Mouse (Mus musculus) B cell, adult 67 days (primary cell): ENCODE results near the gene Kbtbd2. TPM values are rescaled to one million over a fixed set of nuclear protein-coding genes. Genes with fewer than 3 reads are reported as not detected.

ENCODE experiments used
- total RNA-seq, 2 experiments: library from RNA; stranded (reverse); gene quantifications; 4 replicates each; pipeline ENCODE4 v1.2.4; 2023

Gene Kbtbd2
- total RNA-seq: 10 to 100 TPM; 68.3 to 69.1 TPM

DNA sequence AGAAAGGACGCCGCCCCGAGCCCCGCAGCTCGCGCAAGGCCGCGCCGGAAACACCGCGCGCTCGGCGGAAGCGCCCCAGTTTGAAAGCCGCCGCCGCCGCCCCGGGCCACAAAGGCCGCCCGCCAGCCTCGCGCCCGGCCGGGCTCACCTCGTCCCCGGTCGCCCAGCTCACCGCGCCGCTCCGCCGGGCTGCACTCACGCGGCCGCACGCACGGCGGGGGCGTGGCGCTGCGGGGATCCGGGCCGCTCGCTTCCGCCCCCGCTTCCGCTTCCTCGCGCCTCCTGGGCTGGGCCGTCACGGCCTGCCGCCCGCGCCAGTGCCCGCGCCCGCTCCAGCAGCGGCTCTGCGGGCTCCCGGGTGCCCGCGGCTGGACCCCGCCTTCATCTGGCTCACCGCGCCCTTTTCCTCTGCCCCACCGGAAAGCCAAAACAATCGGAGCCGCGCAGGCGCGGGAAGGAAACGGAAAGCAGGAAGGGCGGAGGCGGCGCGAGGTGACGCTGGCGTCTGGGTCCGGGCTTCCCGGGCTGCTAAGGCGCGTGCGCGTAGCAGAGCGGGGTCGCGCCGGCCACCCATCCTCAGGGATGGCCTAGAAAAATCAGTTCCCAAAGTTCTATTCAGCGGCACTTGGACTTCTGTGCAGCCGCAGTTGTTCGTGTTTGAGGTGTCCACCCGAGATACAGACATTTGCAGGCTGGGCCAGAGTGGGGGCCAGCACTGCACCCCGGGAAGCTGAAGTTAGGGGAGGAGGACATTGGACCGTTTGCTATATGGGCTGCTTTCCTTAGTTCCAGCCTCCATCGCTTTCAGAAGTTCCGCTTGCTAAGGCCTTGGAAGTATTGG is at the start of gene Kbtbd2:
TSS of gene Kbtbd2 (minus strand) at position 503 of the 841 bp plus-strand sequence.

DNA sequence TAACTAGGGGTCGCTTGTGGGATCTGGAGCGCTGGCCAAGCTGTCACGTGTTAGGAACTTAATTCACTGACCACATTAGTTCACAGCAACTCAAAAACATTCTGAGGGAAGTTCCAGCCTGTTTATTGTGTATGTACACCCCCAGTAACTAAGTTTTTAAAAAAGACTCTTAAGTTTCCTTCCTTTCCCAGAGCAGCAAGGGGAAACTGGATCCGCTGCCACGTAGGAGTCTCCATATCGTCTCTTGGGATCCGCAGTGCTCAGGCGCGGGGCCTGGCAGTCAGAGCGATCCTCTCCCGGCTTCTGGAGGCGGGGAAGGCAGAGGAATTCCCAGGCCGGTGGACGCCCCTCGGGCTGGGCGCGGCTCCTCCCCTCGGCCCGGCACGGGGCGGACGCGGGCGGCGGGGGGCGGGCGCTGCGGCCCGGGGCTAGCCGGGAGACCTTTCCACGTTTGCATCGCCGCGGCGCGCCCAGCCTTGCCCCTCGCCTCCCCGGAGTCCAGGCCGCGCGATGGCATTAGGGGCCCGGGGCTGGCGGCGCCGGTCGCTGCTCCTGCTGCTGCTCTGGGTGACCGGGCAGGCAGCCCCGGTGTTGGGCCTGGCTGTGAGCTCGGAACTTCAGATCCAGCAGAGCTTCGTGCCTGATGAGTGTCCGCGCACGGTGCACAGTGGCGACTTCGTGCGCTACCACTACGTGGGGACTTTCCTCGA is 34.2 kb upstream of the Kbtbd2 start, which contains the start of gene Fkbp9:
TSS of gene Fkbp9 (plus strand) at position 363 of the 710 bp plus-strand sequence.

Other genes starting within 250 kb of the Kbtbd2 start
- gene Pde1c, start 228.7 kb downstream of the Kbtbd2 start, total RNA-seq: 1 to 10 TPM in 1 of 2 experiments, under 1 TPM in 1; 0.36 to 1.0 TPM
- gene Lsm5, start 93.1 kb downstream of the Kbtbd2 start, total RNA-seq: 10 to 100 TPM; 35.5 to 45.7 TPM
- 100 to 1,000 TPM; 110 to 113 TPM for gene Avl9, start 82.9 kb downstream of the Kbtbd2 start, total RNA-seq
- not detected for gene Fkbp9, start 34.2 kb upstream of the Kbtbd2 start, total RNA-seq
- gene Nt5c3, start 126.1 kb upstream of the Kbtbd2 start, total RNA-seq: 10 to 100 TPM; 52.5 to 61.9 TPM
- gene Vmn1r4, start 126.2 kb upstream of the Kbtbd2 start, total RNA-seq: under 1 TPM in 1 of 2 experiments, not detected in 1; 0.70 TPM
- not detected for gene Vmn1r5, start 172.5 kb upstream of the Kbtbd2 start, total RNA-seq
- not detected for gene Vmn1r6, start 199.4 kb upstream of the Kbtbd2 start, total RNA-seq
- not detected for gene Vmn1r7, start 227.5 kb upstream of the Kbtbd2 start, total RNA-seq
- gene Vmn1r8, start 234.5 kb upstream of the Kbtbd2 start, total RNA-seq: not detected